Mouse (Mus musculus) intestine, embryonic 16.5 days (tissue): Measurements from ENCODE around the gene Pdcd6. TPM values are rescaled to one million over a fixed set of nuclear protein-coding genes. Genes with fewer than 3 reads are reported as not detected.

Experiments used
- ATAC-seq: fragments of 200-750 bp; cut with Nextera tagmentation; 2 replicates; pipeline ENCODE4 v1.8.0; 2017; ENCODE audit warnings: moderate TSS enrichment, moderate library complexity
- H3K27ac ChIP-seq: fragments of 300-500 bp; sonication (generic); 2 replicates; pipeline ENCODE4 v1.5.1; 2014; ENCODE audit warnings: mild to moderate bottlenecking, low read length
- H3K27me3 ChIP-seq: fragments of 300-500 bp; sonication (generic); replicated peaks from 2 replicates; pipeline ENCODE4 v1.6.1; 2014; ENCODE audit warnings: low read length, control low read depth, mixed read lengths; ENCODE audit not compliant: control insufficient read depth, insufficient read depth
- H3K36me3 ChIP-seq: fragments of 300-500 bp; sonication (generic); 2 replicates; pipeline ENCODE4 v1.6.1; 2014; ENCODE audit warnings: low read length, control low read depth; ENCODE audit not compliant: control insufficient read depth, insufficient read depth
- H3K4me1 ChIP-seq: fragments of 300-500 bp; sonication (generic); 2 replicates; pipeline ENCODE4 v1.6.1; 2014; ENCODE audit warnings: low read length, control low read depth, mixed read lengths; ENCODE audit not compliant: control insufficient read depth, insufficient read depth
- H3K4me2 ChIP-seq: fragments of 300-500 bp; sonication (generic); 2 replicates; pipeline ENCODE4 v1.6.1; 2014; ENCODE audit warnings: low read depth, low read length, control low read depth
- H3K4me3 ChIP-seq: fragments of 300-500 bp; sonication (generic); 2 replicates; pipeline ENCODE4 v1.5.1; 2014; ENCODE audit warnings: mild to moderate bottlenecking, low read length
- H3K9ac ChIP-seq: fragments of 300-500 bp; sonication (generic); 2 replicates; pipeline ENCODE4 v1.6.1; 2014; ENCODE audit warnings: low read depth, low read length
- H3K9me3 ChIP-seq: fragments of 300-500 bp; sonication (generic); 2 replicates; pipeline ENCODE4 v1.6.1; 2016; ENCODE audit warnings: low read length, control low read depth; ENCODE audit not compliant: control insufficient read depth
- WGBS: fragments of 180-500 bp; shearing (Covaris S2); extraction: QIAGEN DNeasy Blood & Tissue Kit; methylation state at CpG from one replicate; pipeline ENCODE4 v1.1.7; 2014; 5-methylcytosine and 5-hydroxymethylcytosine counted together
- polyA plus RNA-seq: library from polyadenylated mRNA; unstranded; fragments of >200 nt; fragmentation: Nextera tagmentation; extraction: Ambion mirVana; gene quantifications from 2 replicates; pipeline ENCODE4 v1.2.1, GENCODE M21; 2015

The Pdcd6 gene
- polyA plus RNA-seq, 1 experiment from 2014 or later, result 203 TPM

DNA sequence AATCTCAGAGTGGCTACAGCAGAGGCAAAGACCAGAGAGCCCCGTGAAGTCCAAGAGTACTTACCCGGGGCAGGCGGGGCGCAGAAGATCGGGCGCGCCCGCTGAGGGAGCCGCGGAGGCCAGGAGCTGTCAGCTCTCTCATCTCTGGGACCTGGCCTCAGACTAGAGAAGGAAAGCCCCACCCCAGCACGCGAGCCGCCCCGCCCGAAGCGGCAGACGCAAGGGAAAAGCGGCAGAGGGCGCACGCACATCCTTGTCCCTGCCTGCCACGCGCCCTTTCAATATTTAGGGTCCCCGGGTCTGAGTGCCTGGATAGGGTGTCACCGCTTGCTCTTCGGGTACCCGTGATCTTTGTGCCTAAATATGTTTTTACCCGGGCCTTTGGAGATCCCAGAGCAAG lies 25.2 kb downstream of the Pdcd6 start, which contains the start of gene Ahrr:
TSS of gene Ahrr (minus strand) at position 165 of the 400 bp plus-strand sequence.
- Histone ChIP-seq H3K9me3 (no peaks in the 10 kb centered on the region), H3K9ac (peak within 1 kb of the TSS; percentile 44; the same call in 1 of the 2 replicates), H3K4me2 (peak within 1 kb of the TSS; percentile 51), H3K27ac (no peak within 1 kb of the TSS), H3K4me1 (peaks cover 5% of the 10 kb centered on the region; the same call in 1 of the 2 replicates), H3K4me3 (peak within 1 kb of the TSS; percentile 27), H3K27me3 (peaks cover 6% of the 10 kb centered on the region; the same call in 1 of the 2 replicates), H3K36me3 (no peaks in the 10 kb centered on the region)
- ATAC-seq, result peak; percentile 87
- under 1% methylated on average over 26 of the region's 27 CpGs for WGBS

DNA sequence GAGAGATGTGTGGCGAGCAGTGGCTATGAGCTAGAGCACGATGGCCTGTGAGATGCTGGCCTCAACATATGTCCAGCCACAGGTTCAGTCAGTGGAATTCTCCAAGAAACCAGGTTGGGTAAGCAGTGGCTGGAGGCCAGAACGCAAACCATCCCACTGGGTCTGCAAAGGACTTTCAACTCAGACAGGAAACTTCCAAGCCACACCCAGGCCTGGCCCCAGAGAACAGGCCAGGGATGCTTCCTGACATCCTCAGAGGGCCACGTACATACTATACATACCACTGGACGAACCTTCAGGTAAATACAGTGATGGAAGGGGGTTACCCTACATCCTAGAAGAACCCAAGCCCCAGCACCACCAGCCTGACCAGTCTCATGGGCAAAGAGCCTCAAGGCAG lies 27.7 kb downstream of the Pdcd6 start:
- H3K4me3 ChIP-seq, result no peak overlapping the region
- no peaks in the 10 kb centered on the region for H3K9me3 ChIP-seq
- ATAC-seq, result no peak
- peaks cover 5% of the 10 kb centered on the region; the same call in 1 of the 2 replicates for H3K4me1 ChIP-seq
- H3K27me3 ChIP-seq, result peaks cover 6% of the 10 kb centered on the region; the same call in 1 of the 2 replicates
- H3K27ac ChIP-seq, result no peak overlapping the region
- WGBS, result 87% methylated on average over 5 of the region's 5 CpGs
- no peaks in the 10 kb centered on the region for H3K36me3 ChIP-seq
- no peak overlapping the region for H3K9ac ChIP-seq
- H3K4me2 ChIP-seq, result no peak overlapping the region

GRCm38 (mm10) chr13:74282299-74282698 lies 35.1 kb downstream of the Pdcd6 start:
- Histone ChIP-seq H3K4me1 (no peaks in the 10 kb centered on the region), H3K36me3 (no peaks in the 10 kb centered on the region), H3K27ac (no peak overlapping the region), H3K4me3 (no peak overlapping the region), H3K27me3 (no peaks in the 10 kb centered on the region), H3K9me3 (no peaks in the 10 kb centered on the region), H3K9ac (no peak overlapping the region), H3K4me2 (no peak overlapping the region)
- WGBS, result 46% methylated on average over 2 of the region's 2 CpGs
- ATAC-seq, result peak; percentile 89

GRCm38 (mm10) chr13:74275726-74276125 lies 41.7 kb downstream of the Pdcd6 start:
- no peaks in the 10 kb centered on the region for H3K9me3 ChIP-seq
- H3K27me3 ChIP-seq, result no peaks in the 10 kb centered on the region
- H3K36me3 ChIP-seq, result no peaks in the 10 kb centered on the region
- H3K27ac ChIP-seq, result no peak overlapping the region
- ATAC-seq, result no peak
- H3K4me2 ChIP-seq, result no peak overlapping the region
- WGBS, result 71% methylated on average over 4 of the region's 4 CpGs
- H3K4me3 ChIP-seq, result no peak overlapping the region
- no peak overlapping the region for H3K9ac ChIP-seq
- H3K4me1 ChIP-seq, result no peaks in the 10 kb centered on the region

DNA sequence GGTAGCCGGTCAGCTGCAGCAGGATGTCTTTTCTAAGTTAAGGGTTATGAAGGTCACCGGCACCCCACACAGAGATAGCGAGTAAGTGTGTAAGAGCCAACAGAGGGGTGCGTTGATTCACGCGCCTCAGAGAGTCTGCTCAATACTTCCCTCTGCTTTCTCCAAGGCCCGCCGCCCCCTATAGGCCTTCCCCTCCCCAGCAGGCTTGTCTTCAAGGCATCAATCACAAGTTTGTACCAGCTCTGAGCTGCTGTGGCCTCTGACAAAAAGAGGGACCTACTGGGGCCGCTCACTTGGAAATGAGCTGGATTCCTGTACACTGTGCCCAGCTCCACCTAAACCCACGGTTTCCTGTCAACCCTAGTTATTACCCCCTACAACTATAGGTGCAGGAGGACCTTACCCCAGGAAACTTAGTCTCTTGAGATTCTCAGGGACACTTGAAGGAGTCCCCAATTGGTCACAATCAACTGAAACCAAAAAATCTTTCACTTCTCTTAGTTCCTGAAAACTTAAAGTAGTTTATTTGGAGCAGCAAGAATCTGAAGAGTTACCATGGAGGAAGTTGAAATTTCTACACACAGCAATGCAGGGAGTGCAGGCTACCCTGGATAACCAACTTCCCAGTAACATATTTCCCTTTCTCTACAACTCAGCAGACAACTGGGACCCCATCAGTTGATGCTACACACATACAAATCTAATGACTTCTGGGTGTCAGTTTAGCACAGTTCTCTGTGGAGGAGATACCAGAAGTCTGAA lies 57.0 kb downstream of the Pdcd6 start:
- Histone ChIP-seq H3K27ac (no peak overlapping the region), H3K9ac (peak overlapping the region; percentile 71), H3K36me3 (no peaks in the 10 kb centered on the region), H3K4me3 (peak overlapping the region; percentile 56), H3K9me3 (no peaks in the 10 kb centered on the region), H3K4me2 (peak overlapping the region; percentile 96), H3K4me1 (peaks cover 5% of the 10 kb centered on the region; the same call in 1 of the 2 replicates), H3K27me3 (no peaks in the 10 kb centered on the region)
- WGBS, result 8% methylated on average over 10 of the region's 10 CpGs
- peak; percentile 86 for ATAC-seq

GRCm38 (mm10) chr13:74259460-74260230 lies 57.7 kb downstream of the Pdcd6 start:
- Histone ChIP-seq H3K4me2 (peak overlapping the region; percentile 96), H3K4me3 (peak overlapping the region; percentile 56), H3K4me1 (peaks cover 5% of the 10 kb centered on the region; the same call in 1 of the 2 replicates), H3K27me3 (no peaks in the 10 kb centered on the region), H3K27ac (no peak overlapping the region), H3K36me3 (no peaks in the 10 kb centered on the region), H3K9me3 (no peaks in the 10 kb centered on the region), H3K9ac (peak overlapping the region; percentile 71)
- WGBS, result 4% methylated on average over 35 of the region's 35 CpGs
- peak; percentile 93 for ATAC-seq

Other genes starting within 250 kb of the Pdcd6 start
- gene Slc9a3, start 196.1 kb downstream of the Pdcd6 start, polyA plus RNA-seq, result 8.5 and 10.3 TPM in 2 replicates
- gene Exoc3, start 108.8 kb downstream of the Pdcd6 start, polyA plus RNA-seq, result 58.8 and 66.4 TPM in 2 replicates
- 0.43 and 0.54 TPM in 2 replicates for gene Ahrr, start 25.2 kb downstream of the Pdcd6 start, polyA plus RNA-seq
- 404 and 405 TPM in 2 replicates for gene Sdha, start 32.7 kb upstream of the Pdcd6 start, polyA plus RNA-seq
- 38.5 and 39.4 TPM in 2 replicates for gene Ccdc127, start 32.7 kb upstream of the Pdcd6 start, polyA plus RNA-seq
- gene Lrrc14b, start 46.4 kb upstream of the Pdcd6 start, polyA plus RNA-seq, result not detected in 2 replicates
- gene Zfp72, start 73.3 kb upstream of the Pdcd6 start, polyA plus RNA-seq, result 3.6 and 3.8 TPM in 2 replicates
- gene Ftl1-ps1, start 82.1 kb upstream of the Pdcd6 start, polyA plus RNA-seq, result 90.8 and 94.4 TPM in 2 replicates
- gene Zfp825, start 176.4 kb upstream of the Pdcd6 start, polyA plus RNA-seq, result 12.8 and 15.2 TPM in 2 replicates